Mouse (Mus musculus) brain, embryonic 14.5 days (tissue): ENCODE data around the gene Tmeff2.

ENCODE experiments used
- CTCF ChIP-seq: fragments of 200-500 bp; IDR thresholded peaks from 2 replicates; pipeline ENCODE4 v1.5.1; 2012; ENCODE audit warnings: inconsistent platforms, mild to moderate bottlenecking, moderate library complexity, borderline replicate concordance; ENCODE audit not compliant: insufficient read depth, insufficient read length; ENCODE audit errors: extremely low read depth
- POLR2A ChIP-seq: fragments of 200-500 bp; IDR thresholded peaks from 2 replicates; pipeline ENCODE4 v1.6.1; 2012; ENCODE audit warnings: mild to moderate bottlenecking, inconsistent platforms, borderline replicate concordance; ENCODE audit not compliant: poor library complexity, insufficient read depth, insufficient read length, severe bottlenecking; ENCODE audit errors: extremely low read depth

- TF ChIP-seq POLR2A (no peak), CTCF (no peak)
Measured at GRCm38 (mm10) chr1:51090212-51090761, 189.8 kb downstream of the Tmeff2 start.
